Mouse (Mus musculus): ENCODE results near the gene Sord. TPM values are rescaled to one million over a fixed set of nuclear protein-coding genes. Genes with fewer than 3 reads are reported as not detected.
"Not testable (repeated sequence)": the region's sequence is repeated elsewhere in the genome, so short reads cannot be mapped to it uniquely, and the experiment has no call there.

Gene Sord
- polyA plus RNA-seq, 1 experiment from 2014 or later: 24.0 TPM

DNA sequence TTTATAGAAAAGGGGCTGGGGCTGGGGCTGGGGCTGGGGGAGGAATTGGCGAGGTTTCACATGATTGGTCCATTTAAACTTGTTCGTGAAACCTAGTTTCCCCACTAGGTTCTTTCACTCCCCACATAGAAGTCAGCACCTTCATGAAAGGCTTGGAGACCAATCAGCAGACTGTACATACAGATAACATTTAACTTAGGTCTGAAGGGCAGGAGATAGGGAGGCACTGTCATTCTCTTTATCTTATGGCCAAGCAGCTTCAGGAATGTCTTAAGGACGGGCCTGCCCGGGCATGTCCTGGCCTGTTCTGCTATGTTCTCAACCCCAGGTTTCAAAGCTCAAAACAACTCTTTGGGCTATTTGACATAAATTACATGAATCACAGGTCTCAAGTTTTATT is 17.5 kb upstream of the Sord start:
- H3K9me3 ChIP-seq (ENCODE audit: control insufficient read depth, low read length); ATAC-seq (ENCODE audit: low FRiP score, low TSS enrichment); H3K27ac ChIP-seq (ENCODE audit: low read depth, low read length); H3K4me1 ChIP-seq (ENCODE audit: control insufficient read depth, insufficient read depth, low read length); H3K9ac ChIP-seq (ENCODE audit: low read depth, low read length); H3K4me2 ChIP-seq (replicated peaks; ENCODE audit: low read depth, low read length); H3K4me3 ChIP-seq (ENCODE audit: low read length); H3K27me3 ChIP-seq (ENCODE audit: control insufficient read depth, insufficient read depth, low read length); H3K36me3 ChIP-seq (ENCODE audit: control insufficient read depth, insufficient read depth, low read length): not testable (repeated sequence)
- 90% methylated on average over 4 of the region's 4 CpGs for WGBS

DNA sequence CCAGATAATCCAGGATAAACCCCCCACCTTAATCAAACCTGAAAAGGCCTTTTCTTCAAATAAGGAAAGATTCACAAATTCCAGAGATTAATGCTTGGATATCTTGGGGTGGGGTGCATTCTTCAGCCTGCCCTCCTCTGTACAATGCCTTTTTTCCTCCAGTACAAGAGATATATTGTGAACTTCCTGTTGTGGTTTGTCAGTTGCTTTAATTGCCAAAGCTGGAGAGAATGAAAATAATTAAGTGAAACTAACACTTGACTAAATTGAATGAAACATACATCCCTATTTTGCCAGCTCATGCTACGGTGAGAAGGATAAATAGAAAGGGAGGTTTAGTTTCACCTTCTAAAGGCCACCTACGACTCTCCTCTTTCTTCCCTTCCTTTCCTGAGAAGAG is 16.3 kb upstream of the Sord start:
- ATAC-seq (ENCODE audit: low FRiP score, low TSS enrichment): no peak

DNA sequence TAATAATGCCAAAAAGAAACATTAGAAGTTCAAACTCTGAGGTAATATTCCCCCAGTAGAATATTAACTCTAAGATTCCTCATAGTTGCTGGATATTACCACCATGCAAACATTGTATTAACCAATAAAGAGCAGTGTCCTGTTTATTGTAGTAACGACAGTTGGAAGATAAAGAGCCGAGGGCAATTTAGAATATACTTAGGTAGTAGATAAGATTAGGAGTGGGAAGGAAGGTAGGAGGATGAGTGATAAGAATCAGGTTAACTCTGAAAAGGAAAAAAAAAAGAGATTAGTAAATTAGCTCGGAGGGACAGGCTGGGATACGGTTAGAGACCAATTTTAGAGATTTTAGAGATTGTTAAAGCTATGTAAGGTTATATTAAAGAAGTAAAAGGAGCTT is 13.2 kb upstream of the Sord start:
- Histone ChIP-seq H3K4me2 (replicated peaks; ENCODE audit: low read depth, low read length) (no peak overlapping the region), H3K27ac (ENCODE audit: low read depth, low read length) (no peak overlapping the region), H3K36me3 (ENCODE audit: control insufficient read depth, insufficient read depth, low read length) (no peaks in the 10 kb centered on the region), H3K4me1 (ENCODE audit: control insufficient read depth, insufficient read depth, low read length) (no peaks in the 10 kb centered on the region), H3K27me3 (ENCODE audit: control insufficient read depth, insufficient read depth, low read length) (no peaks in the 10 kb centered on the region), H3K4me3 (ENCODE audit: low read length) (no peak overlapping the region), H3K9ac (ENCODE audit: low read depth, low read length) (no peak overlapping the region), H3K9me3 (ENCODE audit: control insufficient read depth, low read length) (no peaks in the 10 kb centered on the region)
- 59% methylated on average over 4 of the region's 4 CpGs for WGBS
- no peak for ATAC-seq (ENCODE audit: low FRiP score, low TSS enrichment)

More for the DNA sequence above, 16.3 kb upstream of the Sord start:
- 71% methylated on average over 2 of the region's 2 CpGs for WGBS
- H3K4me1 ChIP-seq (ENCODE audit: control insufficient read depth, insufficient read depth, low read length): no peaks in the 10 kb centered on the region
- H3K27ac ChIP-seq (ENCODE audit: low read depth, low read length): no peak overlapping the region
- no peaks in the 10 kb centered on the region for H3K36me3 ChIP-seq (ENCODE audit: control insufficient read depth, insufficient read depth, low read length)
- H3K9me3 ChIP-seq (ENCODE audit: control insufficient read depth, low read length): no peaks in the 10 kb centered on the region
- no peak overlapping the region for H3K4me3 ChIP-seq (ENCODE audit: low read length)
- no peak overlapping the region for H3K9ac ChIP-seq (ENCODE audit: low read depth, low read length)
- H3K4me2 ChIP-seq (replicated peaks; ENCODE audit: low read depth, low read length): no peak overlapping the region
- H3K27me3 ChIP-seq (ENCODE audit: control insufficient read depth, insufficient read depth, low read length): no peaks in the 10 kb centered on the region

DNA sequence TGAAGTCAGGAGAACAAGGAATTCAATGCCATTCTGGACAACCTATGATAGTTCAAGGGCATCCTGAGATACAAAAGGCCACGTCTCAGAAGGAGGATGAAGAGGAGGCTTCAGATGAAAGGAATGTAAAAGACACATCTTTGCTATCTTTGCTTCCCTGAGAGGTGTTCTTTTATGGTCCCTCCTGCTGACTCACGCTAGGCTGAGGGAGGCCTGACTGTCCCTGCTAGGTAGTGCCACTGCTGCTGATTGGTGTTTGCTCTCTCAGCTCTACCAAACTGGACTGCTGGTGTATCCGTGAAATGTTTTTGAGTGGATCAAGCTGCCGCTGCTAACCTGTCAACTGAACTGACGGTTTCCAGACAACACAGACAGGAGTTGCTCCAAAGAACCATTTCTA is 12.8 kb upstream of the Sord start:
- no peak overlapping the region for H3K4me2 ChIP-seq (replicated peaks; ENCODE audit: low read depth, low read length)
- no peaks in the 10 kb centered on the region for H3K4me1 ChIP-seq (ENCODE audit: control insufficient read depth, insufficient read depth, low read length)
- H3K9ac ChIP-seq (ENCODE audit: low read depth, low read length): no peak overlapping the region
- no peak for ATAC-seq (ENCODE audit: low FRiP score, low TSS enrichment)
- H3K36me3 ChIP-seq (ENCODE audit: control insufficient read depth, insufficient read depth, low read length): no peaks in the 10 kb centered on the region
- WGBS: 23% methylated on average over 5 of the region's 5 CpGs
- no peaks in the 10 kb centered on the region for H3K9me3 ChIP-seq (ENCODE audit: control insufficient read depth, low read length)
- no peaks in the 10 kb centered on the region for H3K27me3 ChIP-seq (ENCODE audit: control insufficient read depth, insufficient read depth, low read length)
- H3K4me3 ChIP-seq (ENCODE audit: low read length): no peak overlapping the region
- no peak overlapping the region for H3K27ac ChIP-seq (ENCODE audit: low read depth, low read length)

DNA sequence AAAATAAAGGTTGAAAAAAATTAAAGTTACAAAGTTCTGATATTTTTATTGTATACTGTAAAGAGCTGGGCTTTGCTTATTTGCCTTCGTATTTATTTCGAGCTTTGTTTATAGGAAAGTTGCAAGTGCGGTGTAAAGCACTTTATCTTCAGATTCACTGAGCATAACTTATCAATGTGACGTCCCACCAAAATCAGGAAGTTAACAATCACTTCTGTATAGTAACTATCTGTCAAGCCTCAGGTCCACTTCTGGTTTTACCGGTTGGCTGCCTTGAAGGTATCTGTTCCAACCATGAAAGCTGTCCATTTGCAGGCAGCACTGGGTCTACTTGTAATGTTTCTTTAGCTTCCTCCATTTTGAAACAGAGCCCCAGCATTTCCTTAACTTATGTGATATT is 12.3 kb upstream of the Sord start:
- no peaks in the 10 kb centered on the region for H3K9me3 ChIP-seq (ENCODE audit: control insufficient read depth, low read length)
- H3K27me3 ChIP-seq (ENCODE audit: control insufficient read depth, insufficient read depth, low read length): no peaks in the 10 kb centered on the region
- H3K9ac ChIP-seq (ENCODE audit: low read depth, low read length): no peak overlapping the region
- H3K36me3 ChIP-seq (ENCODE audit: control insufficient read depth, insufficient read depth, low read length): no peaks in the 10 kb centered on the region
- WGBS: 87% methylated on average over 5 of the region's 5 CpGs
- H3K4me1 ChIP-seq (ENCODE audit: control insufficient read depth, insufficient read depth, low read length): no peaks in the 10 kb centered on the region
- H3K4me2 ChIP-seq (replicated peaks; ENCODE audit: low read depth, low read length): no peak overlapping the region
- no peak overlapping the region for H3K4me3 ChIP-seq (ENCODE audit: low read length)
- H3K27ac ChIP-seq (ENCODE audit: low read depth, low read length): no peak overlapping the region
- no peak for ATAC-seq (ENCODE audit: low FRiP score, low TSS enrichment)

DNA sequence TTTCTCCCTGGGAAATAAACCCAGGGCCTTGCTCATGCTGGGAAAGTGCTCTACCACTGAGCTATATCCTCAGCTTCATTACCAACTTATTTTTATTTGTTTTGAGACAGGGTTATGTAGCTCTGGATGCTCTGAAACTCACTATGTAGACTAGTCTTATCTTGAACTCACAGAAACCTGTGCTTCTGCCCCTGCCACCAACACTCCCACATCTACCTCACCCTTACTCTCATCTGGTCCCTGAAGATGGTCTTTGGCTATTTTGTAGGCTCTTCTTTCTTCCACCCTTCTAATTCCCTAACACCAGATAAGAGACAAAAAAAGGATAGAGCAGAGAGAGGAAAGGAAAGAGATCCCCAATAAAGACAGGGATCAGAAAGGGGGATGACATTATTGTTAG is 10.9 kb upstream of the Sord start:
- no peak overlapping the region for H3K4me3 ChIP-seq (ENCODE audit: low read length)
- ATAC-seq (ENCODE audit: low FRiP score, low TSS enrichment): no peak
- H3K36me3 ChIP-seq (ENCODE audit: control insufficient read depth, insufficient read depth, low read length): no peaks in the 10 kb centered on the region
- H3K9me3 ChIP-seq (ENCODE audit: control insufficient read depth, low read length): no peaks in the 10 kb centered on the region
- no peak overlapping the region for H3K27ac ChIP-seq (ENCODE audit: low read depth, low read length)
- no peaks in the 10 kb centered on the region for H3K27me3 ChIP-seq (ENCODE audit: control insufficient read depth, insufficient read depth, low read length)
- H3K4me2 ChIP-seq (replicated peaks; ENCODE audit: low read depth, low read length): no peak overlapping the region
- no peak overlapping the region for H3K9ac ChIP-seq (ENCODE audit: low read depth, low read length)
- no peaks in the 10 kb centered on the region for H3K4me1 ChIP-seq (ENCODE audit: control insufficient read depth, insufficient read depth, low read length)

DNA sequence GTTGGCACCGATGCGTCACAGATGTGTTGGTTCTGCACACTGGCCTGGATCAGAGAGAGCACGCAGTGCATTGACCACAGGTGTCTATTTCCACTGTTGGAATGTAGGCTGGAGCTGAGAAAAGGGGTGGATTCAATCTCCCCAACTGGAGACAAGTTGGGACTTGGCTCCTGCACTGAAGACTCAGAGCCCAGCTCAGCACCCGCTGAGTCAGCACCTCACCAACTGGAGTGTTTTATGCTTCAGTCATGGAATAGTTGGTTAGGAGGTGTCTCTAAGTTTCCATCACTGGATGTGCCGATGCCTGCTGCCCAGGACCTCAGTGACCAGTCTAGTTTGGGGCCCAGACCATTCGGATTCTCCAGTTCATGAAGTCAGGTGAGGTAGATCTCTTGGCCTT is 4.2 kb upstream of the Sord start:
- Histone ChIP-seq H3K36me3 (ENCODE audit: control insufficient read depth, insufficient read depth, low read length) (no peaks in the 10 kb centered on the region), H3K9ac (ENCODE audit: low read depth, low read length) (no peak overlapping the region), H3K27me3 (ENCODE audit: control insufficient read depth, insufficient read depth, low read length) (no peaks in the 10 kb centered on the region), H3K4me1 (ENCODE audit: control insufficient read depth, insufficient read depth, low read length) (no peaks in the 10 kb centered on the region), H3K9me3 (ENCODE audit: control insufficient read depth, low read length) (no peaks in the 10 kb centered on the region), H3K4me3 (ENCODE audit: low read length) (no peak overlapping the region), H3K4me2 (replicated peaks; ENCODE audit: low read depth, low read length) (no peak overlapping the region), H3K27ac (ENCODE audit: low read depth, low read length) (no peak overlapping the region)
- ATAC-seq (ENCODE audit: low FRiP score, low TSS enrichment): no peak
- 90% methylated on average over 6 of the region's 6 CpGs for WGBS

DNA sequence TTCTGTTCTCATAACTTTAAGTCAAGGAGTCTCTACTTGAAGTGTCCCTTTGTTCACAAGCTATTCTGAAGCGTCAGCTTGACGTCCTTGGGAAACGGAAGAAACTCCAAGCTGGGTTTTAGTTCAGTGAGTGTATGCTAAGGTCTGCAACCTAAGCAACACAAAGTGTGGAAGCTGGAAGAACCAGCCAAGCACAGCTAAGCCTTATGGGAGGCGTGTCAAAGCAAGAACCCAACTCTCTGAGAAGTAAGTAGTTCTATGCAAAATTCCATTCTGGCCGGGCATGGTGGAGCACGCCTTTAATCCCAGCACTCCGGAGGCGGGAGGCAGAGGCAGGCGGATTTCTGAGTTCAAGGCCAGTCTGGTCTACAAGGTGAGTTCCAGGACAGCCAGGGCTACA is 2.9 kb upstream of the Sord start:
- ATAC-seq (ENCODE audit: low FRiP score, low TSS enrichment): no peak
- H3K36me3 ChIP-seq (ENCODE audit: control insufficient read depth, insufficient read depth, low read length): no peaks in the 10 kb centered on the region
- H3K4me3 ChIP-seq (ENCODE audit: low read length): no peak overlapping the region
- no peaks in the 10 kb centered on the region for H3K4me1 ChIP-seq (ENCODE audit: control insufficient read depth, insufficient read depth, low read length)
- no peaks in the 10 kb centered on the region for H3K9me3 ChIP-seq (ENCODE audit: control insufficient read depth, low read length)
- H3K4me2 ChIP-seq (replicated peaks; ENCODE audit: low read depth, low read length): no peak overlapping the region
- H3K27me3 ChIP-seq (ENCODE audit: control insufficient read depth, insufficient read depth, low read length): no peaks in the 10 kb centered on the region
- 91% methylated on average over 9 of the region's 9 CpGs for WGBS
- H3K9ac ChIP-seq (ENCODE audit: low read depth, low read length): no peak overlapping the region
- H3K27ac ChIP-seq (ENCODE audit: low read depth, low read length): no peak overlapping the region

DNA sequence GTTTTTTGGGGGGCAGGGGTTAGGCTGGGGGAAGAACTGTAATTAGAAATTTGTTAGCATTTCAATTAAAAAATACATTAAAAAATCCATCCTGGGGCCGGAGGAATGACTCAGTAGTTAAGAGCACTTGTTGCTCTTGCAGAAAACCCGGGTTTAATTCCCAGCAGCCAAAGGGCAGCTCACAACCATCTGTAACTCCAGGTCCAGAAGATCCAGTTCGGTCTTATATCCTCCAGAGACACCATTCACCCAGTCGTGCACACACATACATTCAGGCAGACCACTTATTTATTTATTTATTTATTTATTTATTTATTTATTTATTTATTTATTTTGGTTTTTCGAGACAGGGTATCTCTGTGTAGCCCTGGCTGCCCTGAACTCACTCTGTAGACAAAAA is 1.2 kb upstream of the Sord start:
- 59% methylated on average over 5 of the region's 5 CpGs for WGBS
- no peaks in the 10 kb centered on the region for H3K36me3 ChIP-seq (ENCODE audit: control insufficient read depth, insufficient read depth, low read length)
- H3K27ac ChIP-seq (ENCODE audit: low read depth, low read length): no peak overlapping the region
- H3K9me3 ChIP-seq (ENCODE audit: control insufficient read depth, low read length): no peaks in the 10 kb centered on the region
- no peak overlapping the region for H3K4me2 ChIP-seq (replicated peaks; ENCODE audit: low read depth, low read length)
- no peaks in the 10 kb centered on the region for H3K27me3 ChIP-seq (ENCODE audit: control insufficient read depth, insufficient read depth, low read length)
- H3K4me3 ChIP-seq (ENCODE audit: low read length): no peak overlapping the region
- ATAC-seq (ENCODE audit: low FRiP score, low TSS enrichment): no peak
- no peaks in the 10 kb centered on the region for H3K4me1 ChIP-seq (ENCODE audit: control insufficient read depth, insufficient read depth, low read length)
- no peak overlapping the region for H3K9ac ChIP-seq (ENCODE audit: low read depth, low read length)
